Mouse (Mus musculus): Measurements from ENCODE around the gene Ndufv3. TPM values are rescaled to one million over a fixed set of nuclear protein-coding genes. Genes with fewer than 3 reads are reported as not detected.

The Ndufv3 gene
- total RNA-seq, 2 experiments from 2014 or later: 245 to 254 TPM

Small RNA genes lying within 50 kb of the gene (microRNA-seq; reads per million reads assigned to microRNA genes)
- 0 to 0.25 reads per million in 2 experiments for gene Gm24970

Other genes starting within 250 kb of the Ndufv3 start
- 10 to 100 TPM; 15.4 to 16.7 TPM for gene Rsph1, start 242.7 kb upstream of the Ndufv3 start, total RNA-seq (2021)
- gene Slc37a1, start 233.3 kb upstream of the Ndufv3 start, total RNA-seq (2021): 1 to 10 TPM; 6.2 to 6.3 TPM
- 10 to 100 TPM; 19.8 to 23.9 TPM for gene Pde9a, start 133.9 kb upstream of the Ndufv3 start, total RNA-seq (2021)
- gene Wdr4, start 135 bp upstream of the Ndufv3 start, total RNA-seq (2021): 10 to 100 TPM; 22.1 to 25.0 TPM
- 10 to 100 TPM; 10.3 to 15.0 TPM for gene Pknox1, start 44.6 kb downstream of the Ndufv3 start, total RNA-seq (2021)
- 10 to 100 TPM; 58.5 to 61.6 TPM for gene Cbs, start 117.1 kb downstream of the Ndufv3 start, total RNA-seq (2021)
- 100 to 1,000 TPM; 123 to 125 TPM for gene U2af1, start 138.8 kb downstream of the Ndufv3 start, total RNA-seq (2021)
- not detected for gene Cryaa, start 157.7 kb downstream of the Ndufv3 start, total RNA-seq (2021)

Data from layer of hippocampus, adult 18-20 months (tissue).